Mouse (Mus musculus) ES-Bruce4 (cell line): ENCODE data around the gene Hspb9. TPM values are rescaled to one million over a fixed set of nuclear protein-coding genes. Genes with fewer than 3 reads are reported as not detected.

ENCODE experiments used
- H3K27ac ChIP-seq: 2 replicates; pipeline ENCODE4 v1.5.1; 2012; ENCODE audit warnings: low read length, inconsistent platforms; ENCODE audit not compliant: insufficient read depth
- H3K27me3 ChIP-seq: 2 replicates; pipeline ENCODE4 v1.6.1; 2012; ENCODE audit warnings: mild to moderate bottlenecking, low read length, inconsistent platforms; ENCODE audit not compliant: control insufficient read depth, poor library complexity, insufficient read depth, severe bottlenecking
- H3K36me3 ChIP-seq: 2 replicates; pipeline ENCODE4 v1.6.1; 2012; ENCODE audit warnings: inconsistent platforms, mild to moderate bottlenecking, low read length, moderate library complexity; ENCODE audit not compliant: control insufficient read depth, poor library complexity, insufficient read depth, severe bottlenecking
- H3K4me1 ChIP-seq: one replicate; pipeline ENCODE4 v1.8.1; 2011; ENCODE audit warnings: low read length; ENCODE audit not compliant: control insufficient read depth, insufficient read depth
- H3K4me3 ChIP-seq: 2 replicates; pipeline ENCODE4 v1.5.1; 2011; ENCODE audit warnings: low read depth, mild to moderate bottlenecking, low read length
- H3K9ac ChIP-seq: 2 replicates; pipeline ENCODE4 v1.6.1; 2012; ENCODE audit warnings: low read depth, mild to moderate bottlenecking, inconsistent platforms; ENCODE audit not compliant: poor library complexity, severe bottlenecking
- H3K9me3 ChIP-seq: replicated peaks from 2 replicates; pipeline ENCODE4 v1.6.1; 2012; ENCODE audit warnings: mild to moderate bottlenecking, low read length, inconsistent platforms; ENCODE audit not compliant: control insufficient read depth, poor library complexity, insufficient read depth, severe bottlenecking
- CTCF ChIP-seq: IDR thresholded peaks from one replicate; pipeline ENCODE4 v1.8.1; 2011; ENCODE audit warnings: low read depth, low read length
- EP300 ChIP-seq: IDR thresholded peaks from 2 replicates; pipeline ENCODE4 v1.6.1; 2011; ENCODE audit warnings: low read depth, low read length; ENCODE audit not compliant: insufficient read depth
- POLR2A ChIP-seq: IDR thresholded peaks from one replicate; pipeline ENCODE4 v1.8.1; 2011; ENCODE audit warnings: low read length; ENCODE audit not compliant: insufficient read depth
- polyA plus RNA-seq: library from polyadenylated mRNA; stranded (reverse); fragments of >200 nt; gene quantifications from 2 replicates; pipeline ENCODE4 v1.2.4, GENCODE M21; 2011; ENCODE audit warnings: low read depth; ENCODE audit not compliant: missing spikeins, insufficient read depth, insufficient read length

Gene Hspb9
- polyA plus RNA-seq, 1 experiment = not detected

- Histone ChIP-seq H3K36me3 (no peaks in the 10 kb centered on the region), H3K27ac (peak overlapping the region; percentile 80), H3K4me3 (no peak overlapping the region), H3K9ac (no peak overlapping the region), H3K4me1 (peaks cover 6% of the 10 kb centered on the region), H3K9me3 (no peaks in the 10 kb centered on the region), H3K27me3 (no peaks in the 10 kb centered on the region)
- no peak for TF ChIP-seq CTCF
- 0 out of 2 replicates have a peak, but pooled peaks have one; percentile 28 for TF ChIP-seq EP300
These were observed 31.1 kb upstream of the Hspb9 start for GRCm38 (mm10) chr11:100682526-100682925.

- Histone ChIP-seq H3K4me3 (no peak overlapping the region), H3K27me3 (no peaks in the 10 kb centered on the region), H3K36me3 (no peaks in the 10 kb centered on the region), H3K9ac (no peak overlapping the region), H3K27ac (no peak overlapping the region), H3K9me3 (no peaks in the 10 kb centered on the region), H3K4me1 (peaks cover 6% of the 10 kb centered on the region)
- TF ChIP-seq CTCF (no peak), POLR2A (no peak), EP300 (no peak)
These were observed 29.6 kb upstream of the Hspb9 start for GRCm38 (mm10) chr11:100684084-100684483.

GRCm38 (mm10) chr11:100685371-100685770, 28.3 kb upstream of the Hspb9 start:
- Histone ChIP-seq H3K4me1 (peaks cover 6% of the 10 kb centered on the region), H3K9ac (no peak overlapping the region), H3K36me3 (no peaks in the 10 kb centered on the region), H3K9me3 (no peaks in the 10 kb centered on the region), H3K4me3 (no peak overlapping the region), H3K27ac (no peak overlapping the region), H3K27me3 (no peaks in the 10 kb centered on the region)
- TF ChIP-seq CTCF (no peak), POLR2A (no peak), EP300 (no peak)

- TF ChIP-seq POLR2A (no peak), CTCF (no peak), EP300 (no peak)
- H3K4me1 ChIP-seq = no peaks in the 10 kb centered on the region
- no peaks in the 10 kb centered on the region for H3K9me3 ChIP-seq
- H3K36me3 ChIP-seq = no peaks in the 10 kb centered on the region
- no peak overlapping the region for H3K4me3 ChIP-seq
- H3K27me3 ChIP-seq = no peaks in the 10 kb centered on the region
- no peak overlapping the region for H3K27ac ChIP-seq
- H3K9ac ChIP-seq = no peak overlapping the region
These were observed 26.4 kb upstream of the Hspb9 start for GRCm38 (mm10) chr11:100687265-100687664.

- Histone ChIP-seq H3K9me3 (no peaks in the 10 kb centered on the region), H3K4me1 (no peaks in the 10 kb centered on the region), H3K9ac (no peak overlapping the region), H3K4me3 (no peak overlapping the region), H3K36me3 (no peaks in the 10 kb centered on the region), H3K27me3 (no peaks in the 10 kb centered on the region), H3K27ac (no peak overlapping the region)
- TF ChIP-seq POLR2A = no peak
These were observed 25.2 kb upstream of the Hspb9 start for GRCm38 (mm10) chr11:100688443-100688842.

- Histone ChIP-seq H3K4me1 (no peaks in the 10 kb centered on the region), H3K27me3 (no peaks in the 10 kb centered on the region), H3K27ac (no peak overlapping the region), H3K36me3 (no peaks in the 10 kb centered on the region), H3K9me3 (no peaks in the 10 kb centered on the region), H3K9ac (no peak overlapping the region), H3K4me3 (no peak overlapping the region)
- no peak for TF ChIP-seq CTCF
- no peak for TF ChIP-seq EP300
- no peak for TF ChIP-seq POLR2A
These were observed 23.3 kb upstream of the Hspb9 start for GRCm38 (mm10) chr11:100690389-100690788.
